Mouse (Mus musculus) kidney, adult 2 months (tissue): ENCODE results near the gene Fastkd1.

Experiments
- CTCF ChIP-seq: fragments of 200-500 bp; conservative IDR thresholded peaks from 2 replicates; pipeline ENCODE4 v1.5.1; 2011; ENCODE audit warnings: low read depth, mild to moderate bottlenecking, control low read depth, low read length, moderate library complexity, mixed read lengths; ENCODE audit not compliant: insufficient read depth, insufficient read length
- POLR2A ChIP-seq: fragments of 200-500 bp; IDR thresholded peaks from one replicate; pipeline ENCODE4 v1.6.1; 2011; ENCODE audit warnings: low read depth, low read length, control low read depth

- no peak for TF ChIP-seq POLR2A
- no peak for TF ChIP-seq CTCF
Observed at GRCm38 (mm10) chr2:69649716-69650115, 63.6 kb downstream of the Fastkd1 start.
